Mouse (Mus musculus) urinary bladder, postnatal 25 days (tissue): ENCODE data around the gene Olfr381.
"Not testable (repeated sequence)": the region's sequence is repeated elsewhere in the genome, so short reads cannot be mapped to it uniquely, and the experiment has no call there.

Experiments
- DNase-seq: peaks from one replicate; pipeline ENCODE4 v3.0.0; 2022; ENCODE audit warnings: low spot score

Olfr381 gene

DNA sequence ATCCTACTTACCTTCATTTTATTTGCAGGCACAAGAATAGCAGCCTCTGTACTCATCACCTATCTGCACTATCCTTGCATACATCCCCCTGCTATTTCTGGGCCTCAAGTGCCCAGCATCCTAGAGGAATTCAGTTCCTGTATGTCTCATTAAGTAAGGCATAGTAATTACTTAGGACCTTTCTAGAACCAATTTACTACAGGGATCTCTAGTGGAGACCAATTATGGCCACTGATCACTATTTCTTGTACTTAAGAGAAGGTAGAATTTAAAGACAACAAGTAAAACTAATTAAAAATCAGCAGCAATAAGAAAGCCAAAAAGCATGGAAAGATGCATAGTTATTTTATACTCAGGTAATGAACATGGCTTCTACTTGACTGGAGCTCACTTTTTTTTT is at the start of gene Olfr381:
Olfr381 (minus strand) TSS at position 101 of the 400 bp plus-strand sequence.
- DNase-seq: no peak

GRCm38 (mm10) chr11:73528971-73529370 is 37.6 kb upstream of the Olfr381 start:
- not testable (repeated sequence) for DNase-seq

- DNase-seq: no peak
Measured at GRCm38 (mm10) chr11:73517097-73517496, 25.7 kb upstream of the Olfr381 start, which contains the start of gene Olfr382. Olfr382 (minus strand) TSS chr11:73517197.

GRCm38 (mm10) chr11:73457408-73457807 is 34.0 kb downstream of the Olfr381 start, which contains the start of gene Olfr380:
Olfr380 (minus strand) TSS chr11:73457508.
- no peak for DNase-seq
